Comparison of ENCODE assay signal across 11 mouse cellular contexts in the genomic region with DNA sequence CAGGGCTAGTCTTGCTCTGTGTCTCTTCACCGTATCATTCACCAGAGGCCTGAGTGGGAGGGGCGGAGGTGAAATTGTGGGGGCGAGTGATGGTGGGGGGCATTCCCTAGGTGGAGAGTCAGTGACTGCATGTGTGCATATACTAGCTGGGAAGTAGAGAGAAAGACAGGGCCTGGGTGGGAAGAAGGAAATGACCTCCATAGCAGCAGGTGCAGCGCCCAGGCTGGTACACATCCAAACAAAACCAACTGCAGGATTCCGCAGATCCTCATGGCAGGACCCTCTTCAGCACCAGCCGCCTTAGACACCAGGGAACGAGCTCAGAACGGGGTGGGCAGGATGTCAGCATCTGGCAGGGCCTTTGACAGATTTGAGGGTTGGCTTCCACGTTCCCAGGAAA.
"Had no signal": no experiment of that assay in that cellular context is flagged by ENCODE, and none has a peak within 500 bp of the region (broad histone marks: within the 10 kb centered on the region; RNA-seq: fewer than 3 reads in every experiment).

No protein-coding gene starts in this region.

- H3K4me2 ChIP-seq: limb, embryonic 13.5 days had no signal

- DNase-seq: kidney, adult 11 months; kidney, adult 9 months; kidney, postnatal 14 days; left cerebral cortex, postnatal 4 days; lung, adult 18-20 months; right cerebral cortex, postnatal 4 days; spleen, adult 18-20 months; thymus, adult 18-20 months; thymus, postnatal 14 days had no signal

- H3K27ac ChIP-seq: limb, embryonic 13.5 days; liver, embryonic 14.5 days had no signal

- H3K9ac ChIP-seq: limb, embryonic 13.5 days; liver, embryonic 14.5 days had no signal

- H3K9me3 ChIP-seq: limb, embryonic 13.5 days had no signal

- H3K4me3 ChIP-seq: limb, embryonic 13.5 days had no signal
